ENCODE assay signal across 24 mouse cellular contexts in the genomic region with DNA sequence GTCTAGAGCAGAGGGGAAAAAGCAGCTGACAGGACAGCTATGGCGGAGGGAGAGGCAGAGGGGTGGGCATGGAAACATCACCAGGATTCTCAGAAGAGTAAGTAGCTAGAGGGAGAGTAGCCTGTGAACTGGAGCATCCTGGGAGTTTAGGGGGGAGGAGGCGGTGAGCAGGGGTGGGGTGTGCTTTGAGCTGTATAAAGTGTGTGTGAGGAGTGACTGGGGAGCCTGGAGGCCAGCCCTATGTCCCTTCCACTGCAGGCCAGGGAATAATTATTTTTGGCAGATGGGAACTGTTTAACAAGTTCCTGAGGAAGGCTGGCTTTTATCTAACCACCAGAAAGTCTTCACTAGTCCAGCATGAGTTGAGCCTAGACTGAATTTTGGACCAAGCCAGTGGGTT. TPM values are rescaled to one million over a fixed set of nuclear protein-coding genes. Genes with fewer than 3 reads are reported as not detected.
A peak's percentile ranks its signal among the peaks of the same experiment; 100 is the strongest.
DNase-seq lines count a peak whose midpoint lies in the region; ATAC-seq lines count a peak whose summit lies in the region.
"Had no signal": no experiment of that assay in that cellular context is flagged by ENCODE, and none has a peak within 500 bp of the region (broad histone marks: within the 10 kb centered on the region; RNA-seq: fewer than 3 reads in every experiment).

No protein-coding gene starts in this region.

- no peaks in the 10 kb centered on the region for H3K27me3 ChIP-seq in heart, embryonic 11.5 days (ENCODE audit: control insufficient read depth, insufficient read depth, low read length)
- H3K27me3 ChIP-seq in heart, embryonic 15.5 days = no peaks in the 10 kb centered on the region
- H3K27me3 ChIP-seq: forebrain, embryonic 13.5 days; hindbrain, embryonic 15.5 days; limb, embryonic 13.5 days; stomach, embryonic 15.5 days had no signal

- H3K9me3 ChIP-seq in heart, embryonic 11.5 days (replicated peaks; ENCODE audit: control insufficient read depth, low read length) = no peaks in the 10 kb centered on the region
- no peaks in the 10 kb centered on the region for H3K9me3 ChIP-seq in heart, embryonic 15.5 days (replicated peaks)
- H3K9me3 ChIP-seq: forebrain, embryonic 13.5 days; hindbrain, embryonic 15.5 days; limb, embryonic 13.5 days; stomach, embryonic 15.5 days had no signal

- ATAC-seq in heart, embryonic 11.5 days (replicated peaks; ENCODE audit: insufficient number of reproducible peaks, low FRiP score, low TSS enrichment) = no peak
- ATAC-seq in heart, embryonic 15.5 days (replicated peaks; ENCODE audit: insufficient number of reproducible peaks, insufficient read depth, low FRiP score, low read depth) = no peak
- ATAC-seq: forebrain, embryonic 13.5 days; inflammation-experienced regulatory T-cells, adult 6 months; lung, postnatal 0 days; midbrain, embryonic 16.5 days had no signal

- H3K27ac ChIP-seq in heart, embryonic 11.5 days (ENCODE audit: low read depth, low read length) = no peak overlapping the region
- H3K27ac ChIP-seq in heart, embryonic 15.5 days = 0 out of 2 replicates have a peak overlapping the region, but pooled peaks have one; percentile 31
- H3K27ac ChIP-seq: forebrain, embryonic 13.5 days; hindbrain, embryonic 15.5 days; limb, embryonic 13.5 days; stomach, embryonic 15.5 days had no signal

- no peak overlapping the region for H3K9ac ChIP-seq in heart, embryonic 11.5 days (ENCODE audit: low read depth, low read length)
- H3K9ac ChIP-seq in heart, embryonic 15.5 days = no peak overlapping the region
- H3K9ac ChIP-seq: forebrain, embryonic 13.5 days; hindbrain, embryonic 15.5 days; limb, embryonic 13.5 days; stomach, embryonic 15.5 days had no signal

- H3K4me3 ChIP-seq in heart, embryonic 11.5 days (ENCODE audit: low read depth, low read length) = no peak overlapping the region
- H3K4me3 ChIP-seq in heart, embryonic 15.5 days = no peak overlapping the region
- H3K4me3 ChIP-seq: forebrain, embryonic 13.5 days; hindbrain, embryonic 15.5 days; limb, embryonic 13.5 days; stomach, embryonic 15.5 days had no signal

- H3K4me2 ChIP-seq in heart, embryonic 11.5 days = no peak overlapping the region
- no peak overlapping the region for H3K4me2 ChIP-seq in heart, embryonic 15.5 days
- H3K4me2 ChIP-seq: forebrain, embryonic 13.5 days; hindbrain, embryonic 15.5 days; limb, embryonic 13.5 days; liver, embryonic 11.5 days; midbrain, embryonic 11.5 days; stomach, embryonic 15.5 days had no signal

- intact Hi-C loops in left cerebral cortex, postnatal 25 days (cut with DNase I) = no loop called here

- H3K36me3 ChIP-seq in heart, embryonic 11.5 days (ENCODE audit: control insufficient read depth, insufficient read depth, low read length) = no peaks in the 10 kb centered on the region
- H3K36me3 ChIP-seq in heart, embryonic 15.5 days = no peaks in the 10 kb centered on the region
- H3K36me3 ChIP-seq: hindbrain, embryonic 15.5 days; limb, embryonic 13.5 days; stomach, embryonic 15.5 days had no signal

- 63% methylated on average over 2 of the region's 2 CpGs for WGBS in heart, embryonic 11.5 days (ENCODE audit: insufficient replicate concordance)
- 39% methylated on average over 2 of the region's 2 CpGs for WGBS in heart, embryonic 15.5 days

- 0 out of 2 replicates have a peak, but pooled peaks cover 2% of the 10 kb centered on the region for H3K4me1 ChIP-seq in heart, embryonic 11.5 days (ENCODE audit: control insufficient read depth, insufficient read depth, low read length)
- H3K4me1 ChIP-seq in heart, embryonic 15.5 days (replicated peaks) = 0 out of 2 replicates have a peak, but pooled peaks cover 2% of the 10 kb centered on the region
- H3K4me1 ChIP-seq: forebrain, embryonic 13.5 days; hindbrain, embryonic 15.5 days; limb, embryonic 13.5 days; stomach, embryonic 15.5 days had no signal

- DNase-seq in heart, adult 11 months = peak; percentile 91
- DNase-seq in lung, postnatal 10 days = peak; percentile 12
- no peak for DNase-seq in lung, postnatal 4 days
- DNase-seq in heart, postnatal 4 days = peak; percentile 9
- no peak for DNase-seq in left cerebral cortex, postnatal 25 days (ENCODE audit: low spot score in 2 of 2)
- DNase-seq in cerebellum, postnatal 25 days = no peak
- DNase-seq: adrenal gland, postnatal 25 days; cerebellum, adult 2 months; cerebellum, postnatal 36 days; kidney, adult 11 months; kidney, postnatal 14 days; layer of hippocampus, adult 9-11 months; right cerebral cortex, postnatal 25 days had no signal

RNA-seq across cellular contexts. Expression of a gene that starts 6.2 kb away (rescaled TPM):
- polyA plus RNA-seq in heart, embryonic 11.5 days (2014; fragmentation: Nextera tagmentation; extraction: Ambion mirVana) = 48.8 and 50.0 TPM in 2 replicates
- polyA plus RNA-seq in heart, embryonic 15.5 days (2015; fragmentation: Nextera tagmentation; extraction: Ambion mirVana) = 39.3 and 42.2 TPM in 2 replicates
- 10 to 100 TPM; 28.5 to 30.8 TPM for total RNA-seq in heart, postnatal 4 days (2021)
- total RNA-seq in left cerebral cortex, postnatal 25 days (2021) = 10 to 100 TPM; 25.3 to 25.5 TPM

Comparison
In these comparisons a context has a peak if more than half of its experiments do, and no peak if none do; other contexts are left out.
1. DNase-seq: peak in heart, adult 11 months (single experiment), lung, postnatal 10 days (single experiment) and heart, postnatal 4 days (single experiment); none in lung, postnatal 4 days (0 of 2), left cerebral cortex, postnatal 25 days (0 of 2) and cerebellum, postnatal 25 days (0 of 2).